Mouse (Mus musculus) heart, adult 11 months (tissue): ENCODE results near the gene Ube2q2.
"Not testable (repeated sequence)": the region's sequence is repeated elsewhere in the genome, so short reads cannot be mapped to it uniquely, and the experiment has no call there.

Experiments
- DNase-seq: peaks from one replicate; pipeline ENCODE4 v3.0.0; 2022

The Ube2q2 gene

DNA sequence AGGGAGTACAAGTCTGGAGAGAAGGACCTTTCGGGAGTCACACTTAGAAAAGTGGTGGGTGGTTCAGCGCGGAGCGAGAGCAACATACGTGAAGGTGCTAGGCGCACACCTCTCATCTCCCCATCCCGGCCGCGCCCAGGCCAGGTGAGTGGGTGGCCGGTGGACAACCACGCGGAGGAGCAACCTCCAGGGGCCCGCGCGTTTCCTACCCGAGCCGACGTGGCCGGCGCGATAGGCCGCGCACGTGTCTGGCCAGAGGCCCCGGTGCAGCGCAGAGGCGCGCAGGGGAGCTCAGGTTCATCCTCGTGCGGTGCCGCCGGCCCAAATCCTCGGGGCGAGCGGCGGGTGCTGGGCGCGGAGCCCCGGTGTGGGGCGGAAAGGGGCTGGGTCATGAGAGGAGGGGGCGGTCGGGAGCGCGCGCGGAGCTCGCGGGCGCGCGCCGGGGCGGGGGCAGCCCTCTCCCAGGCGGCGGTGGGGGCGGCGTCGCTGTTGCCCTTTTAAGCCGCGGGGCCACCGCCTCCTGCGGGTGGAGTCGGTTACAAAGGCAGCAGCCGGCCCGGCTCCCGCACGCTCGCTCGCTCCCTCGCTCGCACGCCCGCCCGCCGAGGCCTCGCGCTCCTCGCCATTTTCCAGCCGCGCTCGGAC lies at the start of gene Ube2q2:
Gene Ube2q2, plus strand, starts transcription at position 1 of the 645 bp plus-strand sequence.
- peak; percentile 98 for DNase-seq

DNA sequence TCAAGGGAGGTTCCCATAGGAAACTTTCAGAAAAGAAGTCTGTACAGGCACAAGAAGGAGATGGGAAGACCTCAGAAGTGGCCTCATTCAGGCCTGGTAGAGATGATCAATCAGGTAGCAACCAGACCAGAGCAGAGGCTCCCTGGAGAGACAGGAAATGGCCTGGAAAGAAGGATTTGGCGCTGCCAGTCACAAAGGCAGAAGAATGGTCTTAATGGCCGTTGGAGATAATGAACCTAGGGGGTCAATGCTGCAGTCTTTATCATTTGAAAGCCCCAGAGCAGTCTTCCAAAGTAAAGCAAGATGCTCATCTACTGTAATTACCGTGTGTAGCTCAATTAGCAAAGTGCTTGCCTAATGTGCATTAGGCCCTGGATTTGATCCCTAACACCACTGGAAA lies 47.5 kb upstream of the Ube2q2 start:
- no peak for DNase-seq

- DNase-seq: no peak
Measured at GRCm38 (mm10) chr9:55102186-55102835, 46.3 kb upstream of the Ube2q2 start.

GRCm38 (mm10) chr9:55102931-55103630 lies 45.6 kb upstream of the Ube2q2 start:
- no peak for DNase-seq

DNA sequence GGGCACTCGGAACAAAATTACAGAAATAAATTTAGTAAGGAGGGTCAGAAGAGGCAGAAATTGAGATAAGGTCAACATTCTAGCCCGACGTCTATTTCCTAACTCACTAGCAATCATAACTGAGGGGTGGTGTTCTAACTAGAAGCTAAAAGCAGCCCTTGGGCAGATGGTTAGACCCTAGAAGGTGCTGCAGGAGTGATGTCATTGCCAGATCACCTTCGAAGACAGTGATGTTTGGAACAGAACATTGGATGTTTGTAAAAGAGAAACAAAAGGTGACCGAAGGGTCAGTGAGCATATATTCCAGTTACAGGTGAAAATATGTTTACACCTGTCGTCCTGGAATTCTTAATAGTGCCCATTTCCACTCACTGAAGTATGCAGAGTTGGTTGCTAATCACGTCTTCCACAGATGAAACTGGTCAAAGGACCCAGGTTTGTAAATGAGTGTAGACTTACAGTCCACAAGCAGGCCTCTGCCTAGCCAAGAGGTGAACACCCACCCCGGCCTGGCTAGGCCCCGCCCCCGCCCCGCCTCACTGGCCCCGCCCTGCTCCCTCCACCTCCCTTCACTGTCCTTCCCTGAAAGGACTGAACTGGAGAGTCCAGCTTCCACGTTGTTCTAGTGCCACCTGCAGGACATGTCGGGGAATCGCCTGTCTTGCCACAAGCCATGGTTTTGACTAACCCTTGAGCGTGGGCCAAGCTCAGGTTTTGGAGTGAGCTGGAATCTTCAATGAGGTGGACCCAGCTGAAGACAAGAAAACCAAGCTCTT lies 38.4 kb upstream of the Ube2q2 start:
- DNase-seq: peak; percentile 97

- DNase-seq: not testable (repeated sequence)
Measured at GRCm38 (mm10) chr9:55110835-55111217, 37.8 kb upstream of the Ube2q2 start.

DNA sequence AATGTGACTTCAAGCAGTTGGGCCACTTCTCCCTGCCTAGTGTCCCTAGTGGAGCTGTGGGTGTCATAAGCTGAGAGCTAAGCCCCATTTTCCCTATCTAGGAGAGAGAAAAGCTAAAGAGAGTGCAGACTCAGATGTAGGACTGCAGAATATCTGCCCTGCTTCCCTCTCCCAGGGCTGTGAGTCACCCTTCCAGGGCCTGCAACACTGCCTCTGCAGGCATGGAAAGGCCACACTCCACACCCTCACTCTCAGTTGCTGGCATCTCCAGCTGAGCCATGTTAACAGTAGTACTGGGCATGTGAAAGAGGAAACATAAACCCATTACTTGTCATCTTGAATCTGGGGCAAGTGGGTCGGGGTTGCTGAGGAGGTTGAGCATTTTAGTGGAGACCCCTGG lies 33.9 kb upstream of the Ube2q2 start:
- peak; percentile 93 for DNase-seq

DNA sequence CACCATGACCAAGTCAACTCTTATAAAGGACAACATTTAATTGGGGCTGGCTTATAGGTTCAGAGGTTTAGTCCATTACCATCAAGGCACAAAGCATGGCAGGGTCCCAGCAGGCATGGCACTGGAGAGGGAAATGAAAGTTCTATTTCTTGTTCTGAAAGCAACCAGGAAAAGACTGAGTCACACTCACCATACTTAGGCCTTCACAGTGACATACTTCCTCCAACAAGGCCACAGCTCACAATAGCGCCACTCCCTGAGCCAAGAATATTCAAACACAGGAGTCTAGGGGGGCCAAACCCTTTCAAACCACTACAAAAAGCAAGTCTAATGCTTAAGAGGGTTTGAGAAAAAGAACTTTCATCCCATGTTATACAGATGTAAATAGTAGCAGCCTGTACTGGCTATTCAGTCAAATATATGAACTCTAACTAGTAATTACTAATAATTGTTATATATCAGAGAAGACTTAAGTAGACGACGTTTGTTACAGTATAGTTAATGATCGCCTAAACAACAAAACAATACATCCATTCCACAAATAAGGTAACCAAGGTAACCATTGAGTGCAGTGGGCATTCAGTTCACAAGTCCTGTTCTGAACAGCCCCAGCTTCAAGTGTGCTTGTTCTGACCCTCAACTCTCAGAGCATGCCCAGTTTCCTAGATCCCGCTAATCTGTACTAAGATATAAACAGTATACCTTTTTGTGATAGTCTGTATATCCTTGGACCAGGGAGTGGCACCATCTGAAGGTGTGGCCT lies 31.2 kb upstream of the Ube2q2 start:
- DNase-seq: no peak

DNA sequence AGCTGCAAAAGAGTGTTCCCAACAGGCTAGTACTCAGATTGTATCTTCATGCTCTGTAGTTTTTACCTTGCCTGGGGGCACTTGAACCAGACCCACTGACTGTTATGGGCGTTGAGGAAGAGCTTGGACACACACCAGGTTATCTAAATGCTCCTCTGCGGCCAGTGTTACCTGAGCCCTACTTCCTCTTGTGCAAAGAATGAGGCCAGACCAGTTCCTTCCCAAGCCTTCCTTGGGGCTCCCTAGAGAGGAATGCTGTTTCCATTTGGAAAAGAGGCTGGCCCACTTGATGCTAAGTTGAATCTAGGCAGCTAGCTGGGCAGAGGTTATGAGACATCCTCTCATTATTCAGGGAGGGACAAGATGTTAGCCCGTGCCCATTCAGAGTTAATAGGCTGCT lies 26.1 kb upstream of the Ube2q2 start:
- DNase-seq: no peak

DNA sequence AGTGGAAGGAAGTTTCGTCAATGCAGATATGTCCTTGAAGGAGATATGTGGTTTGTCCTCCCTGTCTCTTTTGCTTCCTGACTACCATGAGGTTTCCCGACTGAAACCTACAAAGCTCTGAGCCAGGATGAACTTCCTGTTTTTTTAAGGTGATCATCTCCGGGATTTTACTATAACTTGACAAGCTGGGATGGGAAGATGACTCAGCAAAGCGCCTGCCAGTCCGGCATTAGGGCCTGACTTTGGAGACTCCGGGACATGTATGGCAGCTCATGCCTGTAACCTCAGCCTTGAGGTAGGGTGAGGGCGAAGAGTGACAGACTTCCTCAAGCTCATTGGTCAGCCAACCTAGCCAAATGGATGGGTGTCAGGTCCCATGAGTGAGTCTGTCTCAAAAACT lies 22.9 kb upstream of the Ube2q2 start:
- DNase-seq: no peak

- no peak for DNase-seq
Measured at GRCm38 (mm10) chr9:55126295-55126694, 22.4 kb upstream of the Ube2q2 start.

DNA sequence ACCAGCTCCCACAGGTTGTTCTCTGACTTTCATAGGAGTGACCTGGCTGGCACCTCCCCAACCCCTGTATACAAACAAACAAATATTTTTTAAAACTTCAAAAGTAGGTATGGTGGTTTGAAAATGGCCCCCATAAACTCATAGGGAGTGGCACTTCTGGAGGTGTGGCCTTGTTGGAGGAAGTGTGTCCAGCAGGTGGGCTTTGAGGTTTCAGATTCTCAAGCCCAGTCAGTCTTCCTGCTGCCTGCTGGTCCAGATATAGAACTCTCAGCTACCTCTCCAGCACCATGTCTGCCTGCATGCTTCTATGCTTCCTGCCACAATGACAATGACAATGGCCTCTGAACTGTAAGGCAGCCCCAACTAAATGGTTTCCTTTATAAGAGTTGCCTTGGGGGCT lies 16.8 kb upstream of the Ube2q2 start:
- no peak for DNase-seq

DNA sequence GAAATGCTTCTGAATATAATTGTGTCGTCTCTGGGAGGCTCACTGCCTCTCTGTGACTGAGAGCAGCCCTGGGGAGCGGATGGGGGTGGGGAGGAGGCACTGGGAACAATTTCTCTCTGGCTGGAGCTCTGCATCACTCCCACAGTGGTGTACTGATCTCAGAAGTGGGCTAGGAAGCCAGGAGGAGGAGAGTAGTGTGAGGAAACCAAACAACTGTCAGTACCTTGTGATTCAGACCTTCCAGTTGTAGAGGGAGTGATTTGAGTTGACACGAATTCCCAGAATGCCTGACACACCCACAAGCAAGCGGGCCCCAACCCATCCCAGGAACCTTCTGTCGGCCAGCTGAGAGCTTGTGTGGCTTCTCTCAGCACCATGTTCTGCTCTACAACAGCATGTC lies 12.1 kb upstream of the Ube2q2 start:
- DNase-seq: peak; percentile 92

DNA sequence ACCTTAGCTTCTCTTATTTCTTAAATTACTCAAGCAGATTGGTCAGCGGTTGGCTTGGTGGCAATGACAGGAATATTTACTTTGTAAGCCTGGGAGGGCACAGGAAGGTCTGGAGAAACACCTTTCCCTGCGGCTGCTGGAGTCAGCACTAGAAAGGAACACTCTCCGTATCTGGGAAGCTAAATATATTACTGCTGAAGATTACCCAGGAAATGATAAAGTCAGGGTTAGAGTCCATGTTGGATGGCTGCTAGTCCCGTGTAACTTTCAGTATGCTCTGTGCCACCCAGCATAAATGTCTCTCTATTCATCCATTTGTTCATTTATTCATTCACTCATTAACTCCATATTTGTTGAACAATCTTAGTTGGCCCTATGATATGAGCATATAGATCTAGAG lies 11.5 kb upstream of the Ube2q2 start:
- no peak for DNase-seq

- DNase-seq: no peak
Measured at GRCm38 (mm10) chr9:55139958-55140357, 8.7 kb upstream of the Ube2q2 start.

- peak; percentile 96 for DNase-seq
Measured at GRCm38 (mm10) chr9:55149499-55150278, 1.0 kb downstream of the Ube2q2 start.

GRCm38 (mm10) chr9:55150279-55150726 lies 1.6 kb downstream of the Ube2q2 start:
- peak; percentile 89 for DNase-seq

GRCm38 (mm10) chr9:55151096-55151495 lies 2.4 kb downstream of the Ube2q2 start:
- no peak for DNase-seq

DNA sequence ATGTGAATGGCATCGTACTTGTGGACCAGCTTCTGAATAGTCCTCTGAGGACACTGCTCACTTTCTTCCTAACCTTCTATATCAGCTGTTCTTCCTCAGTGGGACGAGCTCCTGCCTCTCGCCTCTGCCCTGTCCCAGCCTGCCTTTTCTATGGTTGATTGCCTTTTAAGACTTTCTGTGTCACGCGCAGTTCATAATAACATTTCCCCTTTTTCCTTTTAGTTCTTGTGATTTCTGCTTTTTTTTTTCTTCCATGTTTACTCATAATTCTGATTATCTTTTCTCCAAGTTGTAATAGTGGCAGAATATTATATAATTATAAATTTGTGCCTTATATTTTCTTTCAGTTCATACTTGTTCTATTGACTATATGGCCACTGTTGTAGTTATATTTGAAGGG lies 4.3 kb downstream of the Ube2q2 start:
- DNase-seq: no peak

DNA sequence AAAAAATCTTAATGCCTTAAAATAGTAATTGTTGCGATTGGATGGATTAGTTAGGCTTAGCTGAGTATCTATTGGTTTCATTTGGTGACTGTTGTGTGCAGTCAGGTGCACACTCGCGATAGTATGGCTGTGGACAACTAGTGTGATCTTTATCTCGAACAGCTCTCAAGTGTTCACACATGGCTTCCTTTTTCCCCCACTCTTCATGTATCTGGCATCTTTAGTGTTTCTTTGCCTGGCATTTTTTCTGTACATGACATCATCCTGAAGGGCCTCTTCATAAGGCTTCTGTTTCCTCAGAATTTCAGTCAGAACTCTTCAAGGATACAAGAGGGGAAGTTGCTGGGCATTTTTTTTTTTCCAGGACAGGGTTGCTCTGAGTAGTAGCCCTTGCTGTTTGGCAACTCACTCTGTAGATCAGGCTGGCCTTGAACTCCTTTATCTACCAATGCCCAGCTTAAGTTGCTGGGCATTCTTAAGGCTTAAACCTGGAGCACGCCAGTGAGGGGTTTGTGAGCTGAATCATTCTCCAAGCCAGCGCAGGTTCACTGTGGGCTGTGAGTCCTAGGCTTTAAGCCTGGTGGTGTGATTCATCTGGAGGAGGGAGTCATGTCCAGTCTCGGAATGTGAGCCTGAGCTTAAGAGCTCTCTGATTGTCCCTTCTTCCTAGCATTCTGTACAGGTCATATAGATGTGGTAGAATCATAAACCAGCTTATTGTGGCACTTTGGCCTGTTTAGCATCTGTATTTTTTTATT lies 22.2 kb downstream of the Ube2q2 start:
- no peak for DNase-seq

DNA sequence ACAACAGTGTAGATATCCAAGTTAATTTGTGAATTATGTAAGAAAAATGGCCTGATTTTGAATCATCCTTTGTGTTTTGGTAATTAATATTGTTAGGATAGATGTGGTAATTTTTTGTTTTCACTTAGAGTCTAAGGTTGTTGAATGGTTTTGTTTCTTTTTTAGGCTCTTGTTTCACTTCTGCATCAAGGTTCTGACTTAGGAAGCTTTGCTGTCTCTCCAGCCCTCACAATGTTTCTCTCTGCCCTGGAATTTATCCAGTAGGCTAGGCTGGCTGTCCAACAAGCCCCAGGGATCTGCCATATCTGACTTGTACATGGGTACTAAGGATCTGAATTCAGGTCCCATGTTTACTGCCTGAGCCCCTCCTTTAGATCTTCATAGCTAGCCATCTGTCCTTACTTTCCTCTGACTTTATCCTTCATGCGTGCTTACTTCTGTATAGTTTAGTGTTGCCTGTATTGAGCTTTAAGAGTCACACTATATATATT lies 23.6 kb downstream of the Ube2q2 start:
- no peak for DNase-seq
